Mouse (Mus musculus) G1E (cell line): Measurements from ENCODE around the gene Rnf41. TPM values are rescaled to one million over a fixed set of nuclear protein-coding genes. Genes with fewer than 3 reads are reported as not detected.

Experiments used
- ATAC-seq: 2 replicates; pipeline ENCODE4 v1.8.0; 2016; ENCODE audit warnings: mild to moderate bottlenecking; ENCODE audit not compliant: insufficient number of reproducible peaks, poor library complexity, low FRiP score, severe bottlenecking; ENCODE audit errors: extremely low read depth
- DNase-seq: peaks from one replicate; pipeline ENCODE4 v3.0.0; 2012; ENCODE audit warnings: low spot score
- H3K27me3 ChIP-seq: 2 replicates; pipeline ENCODE4 v1.6.1; 2012; ENCODE audit warnings: mild to moderate bottlenecking, low read length, inconsistent platforms; ENCODE audit not compliant: insufficient read depth
- H3K36me3 ChIP-seq: replicated peaks from 2 replicates; pipeline ENCODE3; 2012; ENCODE audit warnings: mild to moderate bottlenecking, inconsistent platforms
- H3K4me1 ChIP-seq: 2 replicates; pipeline ENCODE4 v1.6.1; 2012; ENCODE audit warnings: low read depth, low read length, inconsistent platforms, mixed read lengths; ENCODE audit not compliant: insufficient read depth
- H3K4me3 ChIP-seq: 2 replicates; pipeline ENCODE4 v1.5.1; 2012; ENCODE audit warnings: low read depth, mild to moderate bottlenecking, inconsistent platforms, low read length, moderate library complexity, mixed read lengths
- H3K9me3 ChIP-seq: replicated peaks from 2 replicates; pipeline ENCODE4 v1.6.1; 2012; ENCODE audit warnings: inconsistent platforms
- CTCF ChIP-seq: IDR thresholded peaks from 2 replicates; pipeline ENCODE4 v1.5.1; 2012; ENCODE audit warnings: low read depth, low read length, inconsistent platforms, mixed read lengths
- GATA1 ChIP-seq: IDR thresholded peaks from 2 replicates; pipeline ENCODE4 v1.6.1; 2012; ENCODE audit warnings: borderline replicate concordance, low read length, inconsistent platforms, mixed read lengths
- GATA2 ChIP-seq: IDR thresholded peaks from 2 replicates; pipeline ENCODE4 v1.6.1; 2012; ENCODE audit warnings: low read depth, low read length, inconsistent platforms, borderline replicate concordance
- POLR2AphosphoS5 ChIP-seq: IDR thresholded peaks from 2 replicates; pipeline ENCODE4 v1.6.1; 2012; ENCODE audit warnings: low read depth, low read length, inconsistent platforms; ENCODE audit not compliant: insufficient replicate concordance
- TAL1 ChIP-seq: conservative IDR thresholded peaks from 2 replicates; pipeline ENCODE4 v1.6.1; 2012; ENCODE audit warnings: low read depth, low read length, inconsistent platforms, mixed read lengths
- polyA plus RNA-seq: library from polyadenylated mRNA; stranded (reverse); fragments of >175 nt; gene quantifications from 2 replicates; pipeline ENCODE4 v1.2.3, GENCODE M21; 2012
- total RNA-seq, 2 experiments: library from RNA; stranded (forward) in 1 of 2; stranded (reverse) in 1 of 2; fragments of 200-1000 nt in 1 of 2; fragments of >200 nt in 1 of 2; fragmentation: Nextera tagmentation in 1 of 2; gene quantifications; 2 replicates each; pipeline ENCODE4 v1.2.3; 2014 to 2017

Rnf41 gene
- total and polyA plus RNA-seq, 3 experiments = 14.6 to 21.7 (median 16.6) TPM

GRCm38 (mm10) chr10:128403931-128404330 is 7.5 kb upstream of the Rnf41 start:
- Histone ChIP-seq H3K4me3 (no peak overlapping the region), H3K36me3 (peaks cover 84% of the 10 kb centered on the region), H3K4me1 (peaks cover 19% of the 10 kb centered on the region), H3K27me3 (no peaks in the 10 kb centered on the region), H3K9me3 (no peaks in the 10 kb centered on the region)
- TF ChIP-seq GATA1 = no peak
- no peak for TF ChIP-seq GATA2
- no peak for TF ChIP-seq CTCF
- no peak for TF ChIP-seq TAL1
- TF ChIP-seq POLR2AphosphoS5 = no peak
- DNase-seq = no peak
- no peak for ATAC-seq

- ATAC-seq = no peak
- Histone ChIP-seq H3K4me3 (peak overlapping the region; percentile 88), H3K27me3 (no peaks in the 10 kb centered on the region), H3K9me3 (no peaks in the 10 kb centered on the region), H3K36me3 (peaks cover 51% of the 10 kb centered on the region), H3K4me1 (peaks cover 49% of the 10 kb centered on the region)
- no peak for DNase-seq
- TF ChIP-seq CTCF (no peak), GATA1 (no peak), TAL1 (no peak), POLR2AphosphoS5 (no peak), GATA2 (no peak)
These were observed 2.6 kb upstream of the Rnf41 start for GRCm38 (mm10) chr10:128408591-128409535.

DNA sequence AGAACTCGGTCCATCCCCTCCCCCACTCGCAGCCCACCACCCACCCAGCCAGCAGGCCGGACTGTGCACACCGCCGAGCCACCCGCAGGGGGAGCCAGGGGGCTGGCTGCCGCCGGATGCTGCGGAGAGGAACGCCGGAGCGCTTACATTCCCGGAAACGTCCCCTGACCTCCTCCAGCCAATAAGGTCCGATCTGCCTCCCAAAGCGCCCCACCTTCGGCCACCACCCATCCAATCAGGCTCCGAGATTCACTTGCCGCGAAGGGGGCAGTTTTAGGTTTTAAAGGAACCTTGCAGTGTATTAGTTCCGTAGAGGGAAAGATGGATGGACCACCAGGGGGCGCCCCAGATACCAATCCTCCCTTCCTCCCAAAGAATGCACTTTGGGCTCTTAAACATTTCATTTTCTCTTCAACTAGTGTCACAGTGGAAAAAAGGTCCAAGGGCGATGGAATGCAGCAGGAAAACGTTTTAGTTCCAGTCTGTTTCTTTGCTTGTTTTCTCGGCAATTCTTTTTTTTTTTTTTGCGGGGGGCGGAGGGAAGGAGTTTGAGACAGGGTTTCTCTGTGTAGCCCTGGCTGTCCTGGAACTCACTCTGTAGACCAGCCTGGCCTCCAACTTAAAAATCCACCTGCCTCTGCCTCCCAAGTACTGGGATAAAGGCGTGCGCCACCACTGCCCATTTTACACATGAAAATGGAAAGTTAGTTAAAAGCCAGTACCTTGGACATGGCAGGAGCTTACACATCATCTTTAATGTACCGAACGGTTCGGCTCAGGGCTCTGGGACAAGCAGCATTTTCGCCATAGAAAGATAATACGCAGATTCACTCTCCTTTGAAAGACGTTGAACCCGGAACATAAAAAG is 1.5 kb upstream of the Rnf41 start:
- H3K9me3 ChIP-seq = no peaks in the 10 kb centered on the region
- peak; percentile 99 for DNase-seq
- TF ChIP-seq TAL1 (no peak), CTCF (peak; percentile 23), POLR2AphosphoS5 (no peak)
- H3K27me3 ChIP-seq = no peaks in the 10 kb centered on the region
- peak overlapping the region; percentile 88 for H3K4me3 ChIP-seq
- peaks cover 55% of the 10 kb centered on the region for H3K4me1 ChIP-seq
- ATAC-seq = peak; percentile 88
- peaks cover 55% of the 10 kb centered on the region for H3K36me3 ChIP-seq

- no peak for TF ChIP-seq GATA1
- TF ChIP-seq GATA2 = no peak
- no peak for TF ChIP-seq TAL1
- TF ChIP-seq CTCF = no peak
- DNase-seq (no peak), ATAC-seq (no peak)
- peaks cover 56% of the 10 kb centered on the region for H3K36me3 ChIP-seq
- H3K4me1 ChIP-seq = peaks cover 55% of the 10 kb centered on the region
- H3K27me3 ChIP-seq = no peaks in the 10 kb centered on the region
- H3K9me3 ChIP-seq = no peaks in the 10 kb centered on the region
- peak overlapping the region; percentile 88 for H3K4me3 ChIP-seq
These were observed 954 bp upstream of the Rnf41 start for GRCm38 (mm10) chr10:128410560-128410845.

- Histone ChIP-seq H3K4me1 (peaks cover 55% of the 10 kb centered on the region), H3K27me3 (no peaks in the 10 kb centered on the region), H3K9me3 (no peaks in the 10 kb centered on the region), H3K4me3 (peak overlapping the region; percentile 88), H3K36me3 (peaks cover 56% of the 10 kb centered on the region)
- no peak for ATAC-seq
- DNase-seq = no peak
- no peak for TF ChIP-seq CTCF
- no peak for TF ChIP-seq GATA2
- no peak for TF ChIP-seq POLR2AphosphoS5
- no peak for TF ChIP-seq TAL1
- no peak for TF ChIP-seq GATA1
These were observed 561 bp downstream of the Rnf41 start for GRCm38 (mm10) chr10:128412055-128412381.

DNA sequence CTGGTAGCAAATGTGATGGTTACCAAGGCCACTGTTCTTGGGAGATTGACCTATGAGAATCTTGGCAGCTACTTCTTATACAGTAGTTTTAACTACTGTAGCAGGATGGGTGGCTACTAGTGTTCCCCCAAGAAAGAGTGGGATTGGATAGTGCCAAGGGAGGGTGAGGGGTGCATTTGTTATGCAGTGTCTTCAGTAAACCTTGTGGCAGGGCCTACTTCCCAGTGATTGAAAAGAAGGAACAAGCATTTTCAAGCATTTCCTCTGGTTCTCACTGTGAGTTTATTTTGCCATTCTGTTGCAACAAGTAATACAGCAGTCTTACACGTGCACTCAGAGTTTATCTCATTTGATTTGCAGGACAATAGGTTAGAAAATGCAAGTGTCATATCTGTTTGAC is 1.1 kb downstream of the Rnf41 start:
- DNase-seq (no peak), ATAC-seq (no peak)
- TF ChIP-seq CTCF = no peak
- no peak for TF ChIP-seq GATA1
- TF ChIP-seq GATA2 = no peak
- no peak for TF ChIP-seq TAL1
- no peak for TF ChIP-seq POLR2AphosphoS5

More for the DNA sequence above, 1.1 kb downstream of the Rnf41 start:
- Histone ChIP-seq H3K36me3 (peaks cover 57% of the 10 kb centered on the region), H3K27me3 (no peaks in the 10 kb centered on the region), H3K9me3 (no peaks in the 10 kb centered on the region), H3K4me1 (peaks cover 55% of the 10 kb centered on the region), H3K4me3 (peak overlapping the region; percentile 88)
